Mouse (Mus musculus) heart, adult 2 months (tissue): ENCODE results near the gene Ror1.

Experiments used
- EP300 ChIP-seq: fragments of 200-500 bp; IDR thresholded peaks from 2 replicates; pipeline ENCODE4 v1.6.1; 2011; ENCODE audit warnings: low read depth, low read length, control low read depth; ENCODE audit not compliant: insufficient read depth
- POLR2A ChIP-seq: fragments of 200-500 bp; IDR thresholded peaks from 2 replicates; pipeline ENCODE4 v1.6.1; 2011; ENCODE audit warnings: mild to moderate bottlenecking, low read depth, low read length, control low read depth; ENCODE audit not compliant: insufficient read depth

DNA sequence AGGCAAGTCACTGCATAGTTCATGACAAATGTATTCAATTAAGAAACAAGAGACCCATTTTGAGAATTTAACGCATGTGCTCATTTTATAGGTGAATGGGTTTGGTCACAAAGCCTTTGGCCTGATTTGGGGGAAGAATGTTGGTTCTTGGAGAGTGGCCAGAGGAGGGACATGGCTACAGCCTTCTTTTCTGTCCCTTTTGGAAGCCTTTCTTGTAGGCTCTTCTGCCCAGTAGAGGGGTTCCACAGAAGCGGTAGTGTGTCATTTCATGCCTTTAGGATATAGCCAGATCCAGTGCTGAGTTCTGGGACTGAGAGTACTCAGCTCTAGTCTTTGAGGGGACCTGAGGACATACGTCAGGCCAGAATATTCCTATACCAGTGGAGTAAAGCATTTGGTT, 26.8 kb downstream of the Ror1 start:
- TF ChIP-seq POLR2A (no peak), EP300 (no peak)
